Mouse (Mus musculus): Measurements from ENCODE around the gene Slc26a6.

Slc26a6 gene

GRCm38 (mm10) chr9:108955241-108955640, 102.2 kb downstream of the Slc26a6 start:
- no peak for DNase-seq (ENCODE audit: low spot score in 2 of 2)

- no peak for DNase-seq (ENCODE audit: low spot score in 2 of 2)
These were observed 102.8 kb downstream of the Slc26a6 start for GRCm38 (mm10) chr9:108955846-108956245.
